Mouse (Mus musculus) right cerebral cortex, postnatal 14 days (tissue): ENCODE measurements at regions not wholly inside any gene's neighbourhood (a gene's known extent, or its start where the extent isn't known, plus 50 kb on each side); places are given as distances from the start of the nearest gene placed in this dataset.

Experiments
- DNase-seq: peaks from one replicate; pipeline ENCODE4 v3.0.0; 2022

GRCm38 (mm10) chr15:86917891-86918290 is 626.2 kb upstream of the Fam19a5 start:
- no peak for DNase-seq

DNA sequence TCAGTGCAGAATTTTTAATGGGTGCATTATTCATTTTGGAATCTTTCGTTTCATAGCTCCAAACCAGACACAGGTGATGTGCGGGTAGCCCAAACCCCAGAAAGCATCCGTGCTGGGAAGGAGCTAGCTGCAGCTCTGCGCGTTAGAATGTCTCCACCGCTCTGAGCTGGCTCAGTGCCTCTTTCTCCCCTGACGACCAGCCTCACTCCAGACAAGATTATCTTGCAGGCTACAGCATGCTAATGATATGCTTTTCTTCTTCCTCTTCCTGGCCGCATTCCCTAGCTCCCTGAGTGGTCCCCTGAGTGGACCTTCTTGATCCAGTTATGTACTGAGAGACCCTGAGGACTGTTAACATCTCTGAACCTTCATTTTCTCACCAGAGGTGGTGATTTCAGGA is 624.4 kb upstream of the Fam19a5 start:
- peak; percentile 23 for DNase-seq

DNA sequence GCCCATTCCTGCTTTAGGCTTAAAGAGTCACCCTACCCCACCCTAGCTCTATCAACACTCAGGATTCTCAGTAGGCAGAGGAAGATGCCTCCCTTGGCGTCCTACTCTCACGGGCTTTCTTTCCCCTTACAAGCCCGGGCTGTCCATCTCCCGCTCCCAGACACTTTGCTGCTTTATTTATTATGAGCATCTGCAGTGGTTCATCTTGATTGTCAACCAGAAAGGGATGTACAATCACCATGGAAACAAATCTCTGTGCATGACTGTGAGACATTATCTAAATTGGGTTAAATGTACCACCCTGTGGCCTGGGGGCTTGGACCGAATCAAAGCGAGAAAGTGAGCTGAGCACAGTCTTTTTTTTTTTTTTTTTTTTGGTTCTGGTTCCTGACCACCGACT is 623.9 kb upstream of the Fam19a5 start:
- no peak for DNase-seq

DNA sequence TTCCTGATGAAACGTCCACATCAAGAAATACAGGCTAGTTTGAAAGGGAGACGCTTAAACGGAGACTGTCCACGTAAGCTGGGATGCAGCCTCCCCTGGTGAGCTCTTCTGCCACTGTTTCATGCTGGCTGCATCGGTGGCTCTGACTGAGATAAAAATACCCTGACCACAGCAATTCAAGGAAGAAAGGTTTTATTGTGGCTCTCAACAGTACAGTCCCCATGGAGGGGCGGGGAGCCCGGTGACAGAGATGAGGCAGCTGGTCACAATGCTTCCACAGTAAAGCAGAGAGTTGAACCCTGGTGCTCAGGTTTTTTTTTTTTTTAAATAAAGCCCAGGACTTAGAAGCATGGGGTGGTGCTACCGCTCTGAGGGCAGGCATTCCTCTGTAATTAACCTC is 622.7 kb upstream of the Fam19a5 start:
- no peak for DNase-seq

DNA sequence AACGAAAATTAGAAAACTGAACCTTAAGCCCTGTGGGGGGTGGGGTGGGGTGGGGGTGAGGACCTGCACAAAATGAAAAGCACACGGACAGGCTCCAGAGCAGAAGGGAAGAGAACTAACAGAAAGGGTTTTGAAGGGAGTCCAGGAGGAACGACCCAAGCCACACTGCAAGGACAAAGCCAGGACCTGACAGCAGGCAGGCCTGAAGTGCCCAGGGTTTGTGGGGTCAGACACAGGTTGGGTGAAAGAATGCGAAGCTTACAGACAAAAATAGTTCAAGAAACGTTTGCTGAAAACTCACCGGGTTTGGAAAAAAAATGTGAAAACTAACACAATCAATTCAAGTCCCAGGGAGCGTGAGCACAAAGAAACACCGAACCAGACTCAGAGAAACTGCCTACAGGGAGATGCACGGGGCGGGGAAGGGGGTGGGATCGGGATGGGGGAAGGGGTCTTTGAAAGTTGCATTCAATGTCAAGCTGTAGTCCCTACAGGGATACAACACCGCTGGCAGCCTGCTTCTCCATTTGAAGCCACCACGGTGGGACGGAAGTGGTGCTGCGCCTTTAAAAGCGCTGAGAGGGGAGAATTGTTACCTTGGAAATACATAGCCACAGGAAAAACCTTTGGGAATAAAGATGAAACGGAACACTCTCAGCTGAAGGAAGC is 618.9 kb upstream of the Fam19a5 start:
- DNase-seq, result no peak

DNA sequence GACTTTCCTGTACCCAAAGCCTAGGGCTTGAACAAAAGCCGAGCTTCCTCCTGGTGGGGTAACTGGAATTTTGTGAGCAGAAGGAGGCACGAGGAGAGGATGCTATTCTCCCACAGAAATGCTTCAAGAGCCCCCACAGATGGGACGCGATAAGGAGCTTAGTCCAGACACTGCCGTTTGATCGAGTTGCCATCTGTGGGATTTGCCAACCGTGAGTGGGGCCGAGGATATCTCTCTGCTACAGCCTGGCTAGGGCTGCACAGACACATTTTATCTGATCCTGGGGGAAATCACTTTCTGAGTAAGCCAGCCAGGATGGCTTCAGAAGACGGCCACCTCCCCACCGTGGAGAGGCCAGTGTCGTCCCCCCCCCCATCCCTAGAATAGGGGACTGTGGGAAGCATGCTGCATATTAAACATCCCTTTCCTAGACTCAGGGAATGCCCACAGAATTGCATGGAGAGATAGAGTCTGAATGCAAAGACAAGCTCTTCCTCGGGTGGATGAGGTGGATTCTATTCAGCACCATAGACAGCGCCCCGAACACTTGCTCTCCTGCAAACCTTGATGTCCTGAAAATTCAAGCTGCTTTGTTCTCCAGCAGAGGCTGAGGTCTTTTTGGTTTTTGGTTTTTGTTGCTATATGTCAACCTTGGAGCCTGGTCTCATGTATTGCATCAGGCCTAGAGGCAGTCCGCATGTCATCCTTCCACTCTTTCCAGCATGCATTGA is 611.6 kb upstream of the Fam19a5 start:
- DNase-seq, result peak; percentile 14

GRCm38 (mm10) chr15:86937364-86937763 is 606.7 kb upstream of the Fam19a5 start:
- no peak for DNase-seq

DNA sequence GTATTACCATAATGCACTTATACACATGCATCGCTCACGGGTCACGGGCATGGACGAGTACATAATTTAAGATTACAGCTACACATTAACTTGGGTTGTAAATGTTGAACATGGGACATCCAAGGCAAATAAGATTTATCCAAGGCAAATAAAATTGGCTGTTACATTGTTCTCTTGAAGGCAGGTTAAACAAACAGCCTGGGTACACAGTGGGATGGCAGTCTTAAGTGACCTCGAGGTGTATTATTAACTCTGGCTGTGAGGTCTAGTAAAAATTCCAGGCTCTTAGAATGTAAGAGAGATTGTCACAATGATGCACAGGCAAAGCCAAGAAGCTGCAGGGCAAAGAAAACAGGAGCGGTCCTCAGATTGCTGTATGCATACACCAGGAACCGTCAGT is 599.6 kb upstream of the Fam19a5 start:
- no peak for DNase-seq

DNA sequence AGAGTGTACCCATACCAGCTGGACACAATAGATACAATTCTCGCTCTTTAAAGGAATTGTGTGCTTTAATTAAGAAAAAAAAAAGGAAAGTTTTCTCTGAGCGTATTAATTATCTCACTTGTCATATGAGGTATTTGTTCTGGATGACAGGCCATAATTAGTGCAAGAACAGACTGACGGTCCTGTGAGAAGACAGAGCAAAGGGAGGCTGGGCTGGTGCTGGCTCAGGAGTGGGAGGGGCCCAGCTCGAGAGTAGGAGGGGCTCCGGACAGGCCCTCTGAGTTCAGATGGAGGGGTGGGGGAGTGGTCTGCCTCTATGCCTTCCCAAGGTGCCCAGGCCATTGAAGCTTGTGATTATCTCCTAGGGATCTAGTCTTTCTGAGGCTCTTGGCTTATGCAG is 591.5 kb upstream of the Fam19a5 start:
- DNase-seq, result no peak

- DNase-seq, result no peak
Measured at GRCm38 (mm10) chr15:86957872-86958271, 586.2 kb upstream of the Fam19a5 start.

DNA sequence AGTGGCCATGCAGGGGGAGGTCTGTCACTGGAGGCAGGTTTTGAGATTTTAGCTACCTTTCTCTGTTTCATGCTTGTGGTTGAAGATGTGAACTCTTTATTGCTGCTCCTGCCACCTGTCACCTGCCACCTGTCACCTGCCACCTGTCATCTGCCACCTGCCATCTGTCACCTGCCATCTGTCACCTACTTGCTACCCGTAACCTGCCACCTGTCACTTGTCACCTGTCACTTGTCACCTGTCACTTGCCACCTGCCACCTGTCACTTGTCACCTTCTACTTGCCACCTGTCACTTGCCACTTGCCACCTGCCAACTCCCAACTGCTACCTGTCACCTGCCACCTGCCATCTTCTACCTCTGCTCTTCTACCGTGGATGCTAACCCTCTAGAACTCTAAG is 581.2 kb upstream of the Fam19a5 start:
- no peak for DNase-seq

DNA sequence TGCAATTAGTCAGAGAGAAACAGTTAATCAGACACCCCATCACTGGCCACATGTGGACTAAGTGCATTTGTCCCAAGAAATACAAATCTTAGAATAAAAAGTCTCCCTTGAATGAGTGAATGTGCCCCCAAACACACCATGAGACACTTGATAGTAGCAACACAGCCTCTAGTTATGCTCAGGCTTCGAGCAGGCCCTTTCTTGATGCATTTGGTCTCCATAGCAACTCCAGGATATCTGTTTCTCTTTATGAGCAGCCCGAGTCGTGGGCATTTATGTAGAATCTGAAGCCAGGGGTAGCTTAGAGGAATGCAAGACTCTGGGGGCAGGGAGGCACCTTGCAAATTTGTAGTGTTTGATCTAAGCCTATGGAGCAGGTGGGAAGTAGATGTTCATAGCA is 580.6 kb upstream of the Fam19a5 start:
- DNase-seq, result no peak

DNA sequence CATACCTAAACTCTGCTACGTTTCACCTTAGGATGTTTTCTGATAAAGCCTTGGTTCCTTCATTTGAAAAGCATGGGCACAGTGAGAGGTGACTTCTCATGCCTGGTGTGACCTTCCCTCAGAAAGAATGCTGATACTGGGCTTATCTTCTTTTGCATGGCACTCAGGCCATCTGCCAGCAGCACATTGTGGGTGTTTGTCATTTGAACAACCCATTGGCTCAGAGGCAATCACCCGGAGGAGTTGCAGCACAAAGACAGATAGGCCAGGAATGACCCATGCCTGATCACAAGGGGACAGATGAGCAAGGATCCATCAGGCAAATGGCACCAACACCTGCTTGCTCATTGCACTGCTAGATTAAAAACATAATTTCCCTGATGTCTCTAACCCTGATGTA is 572.7 kb upstream of the Fam19a5 start:
- DNase-seq, result no peak

DNA sequence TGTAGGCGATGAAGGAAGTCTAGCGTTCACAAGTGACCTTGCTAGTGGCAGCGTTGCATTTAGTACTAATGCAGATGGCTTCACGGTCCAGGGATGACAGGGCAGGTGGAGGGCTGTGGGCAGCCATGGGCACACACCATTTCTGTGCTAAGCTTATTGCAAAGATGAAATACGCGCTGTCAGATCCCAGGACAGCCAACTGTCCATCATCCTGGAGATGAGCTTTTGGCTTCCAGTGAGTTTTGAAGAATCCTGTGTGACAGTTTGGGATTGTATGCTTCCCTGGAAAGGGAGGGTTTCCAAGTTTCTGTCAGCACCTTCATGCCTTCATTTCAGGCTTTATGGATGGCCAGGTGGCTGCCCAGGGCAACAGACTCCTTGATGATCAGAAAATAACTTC is 547.9 kb upstream of the Fam19a5 start:
- DNase-seq, result no peak

- DNase-seq, result no peak
Measured at GRCm38 (mm10) chr15:87018978-87019377, 525.1 kb upstream of the Fam19a5 start.

- DNase-seq, result no peak
Measured at GRCm38 (mm10) chr15:87045971-87046370, 498.1 kb upstream of the Fam19a5 start.

DNA sequence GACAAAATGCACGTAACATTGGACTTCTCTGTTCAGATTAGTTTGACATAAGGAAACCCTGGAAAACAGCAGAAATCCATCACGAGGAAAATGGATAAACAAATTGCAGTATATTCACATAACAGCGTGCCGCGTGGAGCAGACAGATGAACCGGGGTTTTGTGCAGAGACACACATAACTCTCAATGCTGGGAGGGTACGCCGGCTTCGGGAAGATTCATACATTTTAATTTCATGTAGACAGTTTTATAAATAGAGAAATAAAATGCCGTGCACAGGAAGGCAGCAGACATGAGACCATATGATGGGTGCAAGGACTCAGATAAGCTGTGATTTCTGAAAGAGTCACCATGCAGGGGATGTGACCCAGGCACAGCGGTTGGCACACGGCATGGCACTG is 489.9 kb upstream of the Fam19a5 start:
- DNase-seq, result no peak

DNA sequence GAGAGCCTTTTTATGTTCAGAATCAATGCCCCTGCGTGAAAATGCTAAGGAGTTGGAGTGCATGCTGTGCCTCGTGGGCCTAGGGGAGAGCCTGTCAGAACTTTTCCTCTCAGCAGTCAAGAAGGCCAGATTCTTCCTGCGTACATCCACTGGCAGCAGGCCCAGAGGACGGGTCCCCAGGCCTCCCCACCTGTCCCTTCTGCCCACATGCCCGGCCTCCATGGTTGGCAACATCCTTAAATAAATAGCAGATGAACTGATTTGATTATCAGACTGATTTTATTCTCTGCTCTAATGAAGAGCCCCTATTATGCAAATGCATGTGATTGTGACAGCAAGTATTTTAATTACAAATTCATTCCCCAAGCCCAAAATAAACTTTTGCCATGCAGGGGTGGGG is 479.2 kb upstream of the Fam19a5 start:
- no peak for DNase-seq

DNA sequence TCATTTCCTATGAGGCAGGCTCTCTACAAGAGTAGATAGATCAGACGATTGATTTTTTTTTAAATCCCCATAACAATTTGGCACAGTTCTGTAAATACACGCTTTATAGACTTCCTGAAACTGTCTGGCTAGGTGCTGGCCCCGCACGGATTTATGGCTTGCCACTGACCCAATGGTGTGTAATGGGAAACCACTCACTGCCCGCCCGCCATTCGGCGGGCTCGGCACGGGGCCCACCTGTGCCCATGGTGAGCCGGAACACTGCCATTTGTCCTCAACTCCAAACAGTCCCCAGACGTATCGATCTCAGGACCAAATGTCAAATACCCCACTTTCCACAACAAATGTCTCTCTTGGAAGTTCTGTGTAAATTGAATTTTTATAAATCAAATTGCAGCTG is 475.8 kb upstream of the Fam19a5 start:
- no peak for DNase-seq

DNA sequence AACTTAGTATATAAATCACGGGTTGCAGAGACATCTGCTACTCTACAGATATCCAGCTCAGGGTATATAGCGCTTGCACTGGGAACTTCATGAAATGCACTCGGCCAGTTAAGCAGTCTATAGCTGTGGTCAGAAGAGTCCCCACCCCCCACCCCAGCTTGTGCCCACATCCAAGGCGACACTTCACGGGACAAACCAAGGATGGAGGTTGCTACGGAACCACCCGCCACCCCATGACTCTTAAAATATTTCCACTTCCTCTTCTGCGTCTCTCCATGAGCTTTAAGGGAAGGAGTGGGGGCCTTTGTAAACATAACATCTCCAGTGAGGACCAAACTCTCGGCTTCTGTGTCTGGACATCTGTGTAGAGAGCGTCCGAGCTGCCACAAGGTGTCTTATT is 469.5 kb upstream of the Fam19a5 start:
- DNase-seq, result no peak

- no peak for DNase-seq
Measured at GRCm38 (mm10) chr15:87089827-87090226, 454.3 kb upstream of the Fam19a5 start.

- DNase-seq, result no peak
Measured at GRCm38 (mm10) chr15:87091048-87091777, 452.9 kb upstream of the Fam19a5 start.

DNA sequence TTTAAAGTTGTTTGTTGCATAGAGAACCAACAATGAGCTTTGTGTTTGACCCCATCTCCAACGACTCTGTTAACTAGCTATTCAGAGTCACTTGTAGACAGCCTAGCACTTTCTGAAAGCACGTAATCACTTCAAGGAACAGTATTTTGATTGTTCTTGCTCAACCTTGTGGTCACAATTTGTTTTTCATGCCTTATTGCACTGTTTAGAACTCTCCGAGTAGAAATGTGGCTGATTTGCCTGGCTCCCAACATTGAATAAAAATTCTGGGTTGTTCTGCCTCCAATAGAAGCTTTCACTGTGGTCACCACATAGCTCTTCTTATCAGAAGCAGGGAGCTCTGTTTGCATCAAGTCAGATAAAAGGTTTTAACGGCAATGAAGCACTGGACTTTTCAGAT is 446.9 kb upstream of the Fam19a5 start:
- no peak for DNase-seq

- DNase-seq, result no peak
Measured at GRCm38 (mm10) chr15:87101146-87101545, 443.0 kb upstream of the Fam19a5 start.
